Mouse (Mus musculus): ENCODE results near the gene 6430628N08Rik. TPM values are rescaled to one million over a fixed set of nuclear protein-coding genes. Genes with fewer than 3 reads are reported as not detected.

6430628N08Rik gene
- polyA plus RNA-seq, 1 experiment from 2014 or later, result 0.11 TPM

DNA sequence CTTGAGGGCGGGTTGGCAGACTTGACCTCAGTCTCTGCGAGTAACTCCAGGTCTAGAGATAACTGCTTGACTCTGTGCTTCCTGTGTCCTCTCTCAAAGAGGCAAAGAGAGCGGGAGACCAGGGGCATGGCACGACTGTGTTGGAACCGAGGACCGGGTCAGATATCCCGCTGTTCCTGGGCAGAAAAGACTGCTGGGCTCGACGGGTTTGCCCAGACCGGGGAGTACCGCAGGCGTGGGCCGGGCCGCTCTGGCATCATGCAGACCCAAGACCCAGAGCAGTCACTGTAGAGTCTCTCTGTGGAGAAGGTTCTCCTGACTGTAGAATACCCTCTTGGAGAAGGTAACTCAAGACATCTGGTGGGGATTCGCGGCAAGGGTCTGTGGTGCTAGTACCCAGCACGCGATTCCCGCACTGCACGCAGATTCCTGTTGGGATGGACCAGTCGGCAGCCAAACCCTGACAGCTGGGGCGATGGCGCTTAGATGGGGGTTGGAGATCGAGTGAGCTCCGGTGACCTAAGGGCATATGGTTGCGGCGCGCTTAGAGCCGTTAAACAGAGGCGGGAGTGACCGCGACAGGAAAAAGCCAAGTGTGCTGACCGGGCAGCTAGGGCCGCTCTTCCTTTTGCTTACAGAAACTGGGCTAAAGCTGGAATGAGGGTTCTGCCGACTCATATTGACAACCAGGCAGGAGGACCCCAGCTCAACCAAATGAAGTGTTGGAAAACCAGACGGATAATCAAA is 45.5 kb downstream of the 6430628N08Rik start:
- peak overlapping the region; percentile 18 for H3K4me3 ChIP-seq

DNA sequence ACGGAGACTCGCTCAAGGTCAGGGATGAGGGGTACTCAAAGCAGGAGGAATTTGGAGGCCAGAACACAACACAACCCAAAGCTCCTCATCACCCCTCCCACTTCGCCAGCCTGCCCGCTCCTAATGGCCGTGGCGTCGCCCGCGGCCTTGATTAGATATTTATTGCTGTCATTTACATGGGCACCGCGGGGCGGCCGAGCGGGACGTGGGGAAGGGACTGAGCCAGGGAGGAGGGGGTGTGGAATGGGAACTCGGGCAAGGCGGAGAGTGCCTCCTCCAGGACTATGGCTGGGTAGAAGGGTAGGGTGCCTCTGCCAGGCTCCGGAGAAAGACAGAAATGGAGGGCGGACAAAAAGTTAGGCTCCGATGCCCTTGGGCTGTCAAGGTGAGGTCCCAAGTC is 46.2 kb downstream of the 6430628N08Rik start:
- Histone ChIP-seq H3K27me3 (ENCODE audit: low read depth, poor library complexity, severe bottlenecking) (peaks cover 100% of the 10 kb centered on the region), H3K27ac (no peak overlapping the region), H3K4me3 (peak overlapping the region; percentile 18), H3K9me3 (replicated peaks) (no peaks in the 10 kb centered on the region), H3K4me1 (peaks cover 47% of the 10 kb centered on the region), H3K36me3 (no peaks in the 10 kb centered on the region)
- DNase-seq (ENCODE audit: low spot score), result peak; percentile 63
- under 1% methylated on average over 20 of the region's 20 CpGs for WGBS

More for the DNA sequence above, 45.5 kb downstream of the 6430628N08Rik start:
- H3K27me3 ChIP-seq (ENCODE audit: low read depth, poor library complexity, severe bottlenecking), result peaks cover 100% of the 10 kb centered on the region
- no peaks in the 10 kb centered on the region for H3K36me3 ChIP-seq
- H3K9me3 ChIP-seq (replicated peaks), result no peaks in the 10 kb centered on the region
- peaks cover 48% of the 10 kb centered on the region for H3K4me1 ChIP-seq
- peak; percentile 75 for DNase-seq (ENCODE audit: low spot score)
- under 1% methylated on average over 36 of the region's 36 CpGs for WGBS
- no peak overlapping the region for H3K27ac ChIP-seq

GRCm38 (mm10) chr4:115937061-115937976 is 46.9 kb downstream of the 6430628N08Rik start:
- DNase-seq (ENCODE audit: low spot score), result no peak
- 2% methylated on average over 19 of the region's 19 CpGs for WGBS

GRCm38 (mm10) chr4:115938276-115939160 is 48.1 kb downstream of the 6430628N08Rik start:
- H3K4me3 ChIP-seq, result peak overlapping the region; percentile 56
- H3K36me3 ChIP-seq, result no peaks in the 10 kb centered on the region
- peaks cover 46% of the 10 kb centered on the region for H3K4me1 ChIP-seq
- WGBS, result under 1% methylated on average over 37 of the region's 37 CpGs
- peak; percentile 74 for DNase-seq (ENCODE audit: low spot score)
- no peaks in the 10 kb centered on the region for H3K9me3 ChIP-seq (replicated peaks)
- H3K27ac ChIP-seq, result no peak overlapping the region
- H3K27me3 ChIP-seq (ENCODE audit: low read depth, poor library complexity, severe bottlenecking), result peaks cover 100% of the 10 kb centered on the region

More at GRCm38 (mm10) chr4:115937061-115937976, 46.9 kb downstream of the 6430628N08Rik start:
- Histone ChIP-seq H3K36me3 (no peaks in the 10 kb centered on the region), H3K27me3 (ENCODE audit: low read depth, poor library complexity, severe bottlenecking) (peaks cover 100% of the 10 kb centered on the region), H3K27ac (no peak overlapping the region), H3K9me3 (replicated peaks) (no peaks in the 10 kb centered on the region), H3K4me3 (peak overlapping the region; percentile 18), H3K4me1 (peaks cover 45% of the 10 kb centered on the region)

DNA sequence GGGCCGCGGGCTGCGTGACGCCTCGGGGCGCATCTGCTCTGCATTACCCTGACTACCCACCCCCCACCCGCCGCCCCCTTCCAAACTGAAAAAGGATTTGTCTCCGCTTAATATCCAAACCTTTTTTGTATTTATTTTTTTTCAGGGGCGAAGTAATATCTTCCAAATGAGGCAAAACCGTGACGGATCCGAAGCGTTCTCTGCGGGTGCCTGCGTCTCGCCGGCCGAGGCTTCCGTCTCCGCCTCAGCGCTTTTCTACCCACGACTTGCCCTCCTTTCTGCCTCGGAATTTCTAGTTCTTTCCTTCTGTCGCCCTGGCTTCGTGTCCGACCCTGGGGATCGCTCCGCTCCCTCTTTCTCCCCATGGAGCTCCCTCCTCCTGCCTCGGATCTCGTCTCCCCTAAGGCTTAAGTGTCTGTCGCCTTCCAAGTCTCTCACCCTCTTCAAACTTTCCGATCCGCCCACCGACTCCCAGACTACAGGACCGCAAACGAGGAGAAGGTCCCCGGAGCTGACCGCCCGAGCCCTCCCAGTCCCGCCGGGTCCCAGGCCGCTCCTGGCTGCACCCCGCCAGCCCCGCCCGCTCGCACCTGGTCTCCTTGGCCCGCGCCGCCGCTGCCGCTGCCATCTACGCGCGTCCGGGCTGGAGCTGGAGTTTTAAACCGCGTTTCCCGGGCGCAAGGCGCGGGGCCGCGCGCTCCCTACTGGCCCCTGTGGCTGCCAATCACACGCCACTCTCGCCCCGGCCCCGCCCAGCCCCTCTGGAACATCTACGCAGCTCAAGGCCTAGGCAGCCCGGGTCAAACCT is 49.0 kb downstream of the 6430628N08Rik start, which contains the start of gene Dmbx1:
TSS of gene Dmbx1 (minus strand) at position 632 of the 808 bp plus-strand sequence.
- peak within 1 kb of the TSS; percentile 56 for H3K4me3 ChIP-seq
- peak; percentile 80 for DNase-seq (ENCODE audit: low spot score)
- H3K27ac ChIP-seq, result peak within 1 kb of the TSS; percentile 46; the same call in 1 of the 2 replicates
- no peaks in the 10 kb centered on the region for H3K9me3 ChIP-seq (replicated peaks)
- peaks cover 100% of the 10 kb centered on the region for H3K27me3 ChIP-seq (ENCODE audit: low read depth, poor library complexity, severe bottlenecking)
- WGBS, result under 1% methylated on average over 71 of the region's 71 CpGs
- H3K4me1 ChIP-seq, result peaks cover 53% of the 10 kb centered on the region
- H3K36me3 ChIP-seq, result no peaks in the 10 kb centered on the region

- Histone ChIP-seq H3K4me1 (peaks cover 45% of the 10 kb centered on the region), H3K27me3 (ENCODE audit: low read depth, poor library complexity, severe bottlenecking) (peaks cover 100% of the 10 kb centered on the region), H3K36me3 (no peaks in the 10 kb centered on the region), H3K4me3 (no peak overlapping the region), H3K27ac (no peak overlapping the region), H3K9me3 (replicated peaks) (no peaks in the 10 kb centered on the region)
- 6% methylated on average over 3 of the region's 3 CpGs for WGBS
- DNase-seq (ENCODE audit: low spot score), result no peak
These were observed 50.2 kb downstream of the 6430628N08Rik start for GRCm38 (mm10) chr4:115940681-115941080.

GRCm38 (mm10) chr4:115941242-115941820 is 50.9 kb downstream of the 6430628N08Rik start:
- Histone ChIP-seq H3K27ac (no peak overlapping the region), H3K4me1 (peaks cover 39% of the 10 kb centered on the region), H3K27me3 (ENCODE audit: low read depth, poor library complexity, severe bottlenecking) (peaks cover 100% of the 10 kb centered on the region), H3K36me3 (no peaks in the 10 kb centered on the region), H3K9me3 (replicated peaks) (no peaks in the 10 kb centered on the region), H3K4me3 (no peak overlapping the region)
- WGBS, result 6% methylated on average over 9 of the region's 9 CpGs
- DNase-seq (ENCODE audit: low spot score), result no peak

DNA sequence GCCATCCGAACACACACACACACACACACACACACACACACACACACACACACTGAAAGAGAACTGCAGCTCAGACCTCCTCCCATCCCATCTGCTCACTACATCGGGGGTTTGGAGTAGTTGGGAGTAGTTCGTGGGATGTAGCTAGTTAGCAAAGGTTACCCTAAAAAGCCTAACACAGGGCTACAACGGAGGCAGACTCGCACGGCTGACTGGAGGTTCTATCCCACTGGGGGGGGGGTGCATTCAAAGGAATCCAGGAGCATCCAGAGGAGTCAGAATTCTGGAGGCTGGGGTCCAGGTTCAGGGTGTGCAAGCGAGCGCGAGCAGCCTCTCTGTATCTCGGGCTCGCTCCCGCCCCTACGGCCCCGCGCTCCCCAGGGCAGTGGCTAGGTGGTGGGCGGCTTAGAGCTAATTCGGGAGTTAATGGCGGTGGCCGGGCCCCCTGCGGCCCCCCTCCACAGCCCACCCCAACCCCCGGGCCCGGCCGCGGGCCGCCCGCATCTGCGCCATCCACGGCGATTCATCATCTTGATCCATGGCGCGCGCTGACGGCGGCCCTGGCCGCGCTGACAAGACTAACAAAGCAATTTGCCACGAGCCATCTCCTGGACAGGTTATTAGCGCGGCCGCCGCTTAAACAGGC is 53.3 kb downstream of the 6430628N08Rik start:
- H3K4me3 ChIP-seq, result peak overlapping the region; percentile 35
- H3K9me3 ChIP-seq (replicated peaks), result no peaks in the 10 kb centered on the region
- under 1% methylated on average over 41 of the region's 41 CpGs for WGBS
- no peaks in the 10 kb centered on the region for H3K36me3 ChIP-seq
- no peak for DNase-seq (ENCODE audit: low spot score)
- H3K27me3 ChIP-seq (ENCODE audit: low read depth, poor library complexity, severe bottlenecking), result peaks cover 100% of the 10 kb centered on the region
- no peak overlapping the region for H3K27ac ChIP-seq
- H3K4me1 ChIP-seq, result peaks cover 26% of the 10 kb centered on the region

Other genes starting within 250 kb of the 6430628N08Rik start
- gene Cyp4b1, start 242.9 kb upstream of the 6430628N08Rik start, polyA plus RNA-seq (2016; fragmentation: Nextera tagmentation; extraction: Ambion mirVana), result not detected in 2 replicates
- gene Efcab14, start 152.9 kb upstream of the 6430628N08Rik start, polyA plus RNA-seq (2016; fragmentation: Nextera tagmentation; extraction: Ambion mirVana), result 30.8 and 34.0 TPM in 2 replicates
- 0.43 TPM in 1 of 2 replicates, not detected in the other for gene Tex38, start 109.6 kb upstream of the 6430628N08Rik start, polyA plus RNA-seq (2016; fragmentation: Nextera tagmentation; extraction: Ambion mirVana)
- 55.8 and 58.0 TPM in 2 replicates for gene Atpaf1, start 105.9 kb upstream of the 6430628N08Rik start, polyA plus RNA-seq (2016; fragmentation: Nextera tagmentation; extraction: Ambion mirVana)
- 4.4 and 6.5 TPM in 2 replicates for gene Mob3c, start 62.6 kb upstream of the 6430628N08Rik start, polyA plus RNA-seq (2016; fragmentation: Nextera tagmentation; extraction: Ambion mirVana)
- 23.1 and 29.6 TPM in 2 replicates for gene Mknk1, start 51.5 kb upstream of the 6430628N08Rik start, polyA plus RNA-seq (2016; fragmentation: Nextera tagmentation; extraction: Ambion mirVana)
- gene Kncn, start 6.3 kb upstream of the 6430628N08Rik start, polyA plus RNA-seq (2016; fragmentation: Nextera tagmentation; extraction: Ambion mirVana), result not detected in 2 replicates
- gene Dmbx1, start 49.3 kb downstream of the 6430628N08Rik start, polyA plus RNA-seq (2016; fragmentation: Nextera tagmentation; extraction: Ambion mirVana), result 0.05 and 0.11 TPM in 2 replicates
- gene Faah, start 127.3 kb downstream of the 6430628N08Rik start, polyA plus RNA-seq (2016; fragmentation: Nextera tagmentation; extraction: Ambion mirVana), result 0.49 and 0.58 TPM in 2 replicates
- 16.5 and 17.8 TPM in 2 replicates for gene Nsun4, start 163.2 kb downstream of the 6430628N08Rik start, polyA plus RNA-seq (2016; fragmentation: Nextera tagmentation; extraction: Ambion mirVana)
- 486 and 492 TPM in 2 replicates for gene Uqcrh, start 184.4 kb downstream of the 6430628N08Rik start, polyA plus RNA-seq (2016; fragmentation: Nextera tagmentation; extraction: Ambion mirVana)
- 73.4 and 81.0 TPM in 2 replicates for gene Lrrc41, start 184.6 kb downstream of the 6430628N08Rik start, polyA plus RNA-seq (2016; fragmentation: Nextera tagmentation; extraction: Ambion mirVana)
- 83.3 and 85.2 TPM in 2 replicates for gene Rad54l, start 233.0 kb downstream of the 6430628N08Rik start, polyA plus RNA-seq (2016; fragmentation: Nextera tagmentation; extraction: Ambion mirVana)
- gene Pomgnt1, start 233.2 kb downstream of the 6430628N08Rik start, polyA plus RNA-seq (2016; fragmentation: Nextera tagmentation; extraction: Ambion mirVana), result 59.2 and 67.7 TPM in 2 replicates